Mouse (Mus musculus) cerebellum, adult 2 months (tissue): Measurements from ENCODE around the gene E2f8.

Source experiments
- CTCF ChIP-seq: fragments of 200-500 bp; IDR thresholded peaks from 2 replicates; pipeline ENCODE4 v1.5.1; 2011; ENCODE audit warnings: low read depth, mild to moderate bottlenecking, control low read depth, low read length, moderate library complexity, borderline replicate concordance; ENCODE audit not compliant: insufficient read depth
- POLR2A ChIP-seq: fragments of 200-500 bp; IDR thresholded peaks from 2 replicates; pipeline ENCODE4 v1.6.1; 2011; ENCODE audit warnings: low read length, control low read depth, borderline replicate concordance; ENCODE audit not compliant: insufficient read depth

DNA sequence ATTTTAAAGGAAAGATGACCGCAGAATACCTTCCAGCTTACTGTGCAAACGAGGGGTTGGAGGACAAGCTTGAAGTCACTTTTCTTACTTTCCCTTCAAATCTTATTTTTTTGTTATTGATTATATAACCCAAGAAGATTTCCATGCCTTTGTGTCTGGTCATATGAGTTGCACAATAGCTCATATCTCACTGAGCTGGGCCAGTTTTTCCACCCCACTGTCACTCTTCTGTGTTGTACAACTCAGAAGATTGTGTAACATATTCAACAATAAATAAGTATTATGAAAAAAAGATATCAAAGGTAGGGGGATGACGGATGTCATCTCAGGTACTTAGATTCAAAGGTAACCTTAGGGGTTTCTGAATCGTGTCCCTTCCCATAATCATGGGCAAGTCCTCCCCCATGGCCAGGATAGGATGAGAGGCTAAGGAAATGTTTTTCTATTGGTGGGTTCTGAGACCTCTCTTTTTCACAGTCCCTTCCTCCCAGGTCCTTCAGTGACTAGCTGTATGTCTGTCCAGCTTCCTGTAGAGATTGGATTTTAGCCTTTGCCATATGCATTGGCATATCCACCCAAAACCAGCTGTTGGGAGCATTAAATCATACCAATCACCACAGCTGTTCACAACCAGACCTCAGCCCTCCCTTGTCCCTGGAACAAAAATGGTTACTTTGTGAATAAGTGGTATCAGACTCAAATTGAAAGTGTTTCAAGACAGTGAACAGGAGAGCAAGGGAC is 2.3 kb upstream of the E2f8 start:
- TF ChIP-seq CTCF: no peak
- TF ChIP-seq POLR2A: no peak
